Mouse (Mus musculus) adrenal gland (tissue): ENCODE data around the gene Prss22.
"Not testable (repeated sequence)": the region's sequence is repeated elsewhere in the genome, so short reads cannot be mapped to it uniquely, and the experiment has no call there.

Experiments used
- intact Hi-C: fragments of 180-260 bp; cut with DNase I; formaldehyde crosslinking; loops from one replicate; pipeline ENCODE4 v1.15.1; 2025

Gene Prss22

DNA sequence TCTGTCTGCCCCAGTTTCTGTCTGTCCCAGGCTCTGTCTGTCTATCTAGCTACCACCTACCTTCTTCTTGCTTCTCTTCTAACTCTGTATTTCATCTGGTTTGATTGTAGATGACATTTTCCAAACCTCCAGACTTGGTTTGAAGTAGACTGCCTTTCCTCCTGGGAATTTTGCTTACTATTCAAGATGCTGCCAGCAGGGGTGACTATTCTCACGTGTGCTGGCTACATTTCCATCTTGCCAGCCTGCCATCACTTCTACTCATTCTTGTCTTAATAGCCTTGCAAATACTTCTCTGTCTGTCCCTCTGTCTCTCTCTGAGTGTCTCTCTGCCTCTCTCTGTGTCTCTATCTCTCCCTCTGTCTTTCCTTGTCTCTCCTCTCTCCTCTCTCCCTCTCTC, 2.5 kb downstream of the Prss22 start:
- intact Hi-C loops, result loop anchor here (2.0 kb wide), 1 partner anchor 27 kb away; no protein-coding TSS in a partner anchor

- intact Hi-C loops, result loop anchor here (2.0 kb wide), 1 partner anchor 26 kb away; no protein-coding TSS in a partner anchor
These were observed 3.2 kb downstream of the Prss22 start for GRCm38 (mm10) chr17:23994667-23995066.

DNA sequence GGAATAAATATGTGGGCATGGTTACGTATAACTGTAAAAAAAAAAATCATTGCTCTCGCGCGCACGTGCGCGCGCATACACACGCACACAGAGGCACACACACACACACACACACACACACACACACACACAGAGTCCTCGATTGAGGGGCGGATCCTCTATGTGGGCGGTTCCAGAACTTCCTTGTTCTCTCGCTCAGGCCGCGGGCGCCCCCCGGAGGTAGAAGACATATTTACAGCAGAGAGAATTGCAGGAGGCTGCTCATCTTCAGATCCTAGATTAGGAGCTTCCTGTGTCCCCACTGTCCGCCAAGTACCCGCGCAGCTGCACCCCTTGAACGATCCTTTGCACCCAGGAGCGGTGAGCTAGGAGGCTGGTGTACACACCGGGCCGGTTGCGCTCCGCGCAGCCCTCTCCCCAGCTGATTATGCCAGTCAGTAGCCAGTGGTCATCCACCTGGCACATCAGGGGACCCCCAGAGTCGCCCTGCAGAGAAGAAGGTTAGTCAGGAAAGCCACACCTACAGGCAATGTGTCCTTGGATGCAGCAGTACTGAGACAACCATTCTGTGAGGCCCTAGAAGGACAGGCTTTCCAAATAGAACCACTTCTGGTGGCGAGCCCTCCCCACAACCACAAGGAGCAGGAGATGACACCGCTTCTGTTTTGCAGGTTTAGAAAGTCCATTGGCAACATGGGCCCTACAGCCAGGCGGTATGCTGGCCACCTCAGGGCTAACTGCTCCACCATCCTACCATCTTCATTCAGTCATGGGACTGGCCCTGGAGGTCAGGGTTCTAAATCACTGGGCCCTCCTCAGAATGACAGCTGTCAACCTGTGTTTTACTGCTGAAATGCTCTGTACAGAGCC, 4.1 kb downstream of the Prss22 start:
- intact Hi-C loops, result loop anchor here (2.0 kb wide), 1 partner anchor 25 kb away; no protein-coding TSS in a partner anchor

- intact Hi-C loops, result no loop called here
These were observed 4.9 kb downstream of the Prss22 start for GRCm38 (mm10) chr17:23992789-23993553.

DNA sequence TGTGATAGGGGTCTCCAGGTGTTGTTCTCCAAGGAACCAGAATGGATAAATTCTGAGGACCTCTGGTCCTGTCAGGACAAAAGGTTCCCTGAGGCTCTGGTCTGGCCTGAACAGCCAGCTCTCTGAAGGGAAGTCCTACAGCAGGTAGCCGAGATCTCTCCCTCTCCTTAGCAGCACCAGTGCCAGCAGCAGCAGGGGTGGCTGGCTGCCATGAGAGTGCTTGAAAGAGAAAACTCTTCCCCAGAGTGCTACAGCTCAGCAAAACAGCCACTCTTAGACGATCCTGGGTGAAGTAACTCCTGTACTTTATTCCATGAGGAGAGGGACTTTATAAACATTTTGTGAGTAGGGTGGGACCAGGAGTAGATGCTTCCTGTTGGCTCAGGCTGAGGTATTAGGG, 8.1 kb downstream of the Prss22 start:
- intact Hi-C loops, result no loop called here

DNA sequence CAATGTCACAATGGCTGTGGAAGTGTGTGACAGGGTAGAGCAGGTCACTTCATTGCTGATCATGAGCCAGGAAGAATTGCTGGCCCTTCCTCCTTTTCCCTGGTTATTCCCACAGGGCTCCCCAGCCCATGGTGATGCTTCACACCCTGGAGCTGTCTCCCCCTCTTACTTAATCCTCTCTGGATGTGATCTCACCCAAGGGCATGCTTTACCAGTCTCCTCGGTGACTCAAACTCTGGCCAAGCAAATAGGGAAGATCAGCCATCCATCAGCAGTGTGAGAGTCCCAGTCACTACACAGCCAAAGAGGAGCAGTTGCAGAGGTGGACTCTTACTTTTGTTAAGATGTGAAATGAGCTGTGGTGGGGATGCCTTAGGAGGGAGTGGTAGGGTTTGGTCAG, 12.9 kb downstream of the Prss22 start:
- intact Hi-C loops, result no loop called here

DNA sequence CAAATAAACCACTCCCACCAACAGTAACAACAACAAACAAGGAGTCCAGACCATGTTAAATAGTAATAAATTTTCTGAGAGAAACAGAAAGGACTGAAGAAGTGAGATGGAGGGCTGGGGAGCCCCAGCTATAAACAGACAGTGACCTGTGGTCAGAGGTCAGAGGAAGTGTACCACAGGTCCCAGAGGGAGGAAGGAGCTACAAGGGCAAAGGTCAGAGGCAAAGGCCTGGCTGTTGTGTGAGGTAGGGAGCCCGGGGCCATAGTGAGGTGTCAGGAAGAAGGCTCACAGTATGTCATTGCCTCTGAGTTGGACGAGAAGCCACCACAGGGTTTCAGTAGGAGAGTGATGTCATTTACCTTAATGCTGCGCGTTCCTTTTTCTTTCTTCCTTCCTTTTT, 15.0 kb downstream of the Prss22 start:
- intact Hi-C loops, result no loop called here

- intact Hi-C loops, result no loop called here
These were observed 17.5 kb downstream of the Prss22 start, which contains the start of gene Prss30 for GRCm38 (mm10) chr17:23980297-23980909. TSS of gene Prss30 (minus strand) at chr17:23980566.

DNA sequence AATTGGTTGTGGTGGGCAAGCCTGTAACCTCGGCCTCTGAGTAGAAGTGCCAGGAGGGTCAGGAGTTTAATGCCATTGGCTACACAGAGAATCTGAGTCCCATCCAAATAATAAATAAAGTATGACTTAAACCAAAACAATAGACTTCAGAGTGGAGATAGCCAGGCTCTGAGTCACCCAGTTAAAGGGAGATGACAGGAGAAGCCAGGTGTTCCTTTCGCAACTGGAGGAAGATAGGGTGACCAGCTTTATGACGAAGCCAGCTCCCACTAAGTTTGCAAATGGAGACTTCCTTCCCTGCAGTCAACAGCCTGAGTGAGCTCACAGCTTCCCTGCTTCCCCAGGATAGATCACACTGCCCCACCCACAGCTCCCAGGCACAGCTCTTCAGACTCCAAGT, 18.4 kb downstream of the Prss22 start:
- intact Hi-C loops, result no loop called here

DNA sequence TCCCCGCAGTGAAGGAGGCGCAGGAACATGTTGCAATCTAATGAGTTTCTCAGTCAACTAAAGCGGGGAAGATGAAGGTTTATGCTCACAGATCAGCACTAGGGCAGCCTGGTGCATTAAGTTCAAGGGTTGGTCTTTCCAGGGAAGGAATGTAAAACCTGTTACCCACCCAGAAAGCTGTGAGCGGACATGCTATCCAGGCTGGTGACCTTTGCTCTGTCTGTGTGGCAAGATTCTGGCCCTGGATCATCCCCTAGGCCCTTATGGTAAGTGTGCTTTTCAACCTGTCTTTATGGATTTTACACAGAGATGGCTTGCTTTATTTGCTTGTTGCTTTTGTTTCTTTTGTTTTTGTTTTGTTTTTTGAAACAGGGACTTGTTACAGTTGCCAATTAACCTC, 21.2 kb downstream of the Prss22 start:
- intact Hi-C loops, result no loop called here

DNA sequence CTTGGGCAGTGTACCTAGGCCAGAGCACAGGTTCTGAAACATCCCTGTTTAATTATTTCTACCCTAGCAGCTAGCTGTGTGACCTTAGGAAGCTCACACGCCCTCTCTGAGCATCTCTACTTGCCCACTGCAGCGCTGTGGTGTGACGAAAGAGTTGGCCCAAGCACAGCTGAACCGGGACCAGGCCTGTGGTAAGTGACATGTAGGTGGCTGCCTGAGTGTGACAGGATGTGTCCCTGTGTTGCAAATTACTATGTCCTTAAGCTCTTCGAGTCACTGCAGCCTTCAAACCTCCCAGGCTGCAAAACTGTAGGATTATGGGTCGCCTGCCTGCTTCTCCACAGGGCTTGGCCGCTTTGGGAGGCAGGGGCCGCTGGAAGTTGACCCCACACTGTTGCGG, 26.6 kb downstream of the Prss22 start:
- intact Hi-C loops, result no loop called here

GRCm38 (mm10) chr17:23969231-23969630, 28.7 kb downstream of the Prss22 start:
- intact Hi-C loops, result loop anchor here (2.0 to 10.0 kb wide), 2 partner anchors 26 to 194 kb away; partner anchors contain the start of gene Flywch1

- intact Hi-C loops, result loop anchor here (2.0 to 10.0 kb wide), 2 partner anchors 26 to 194 kb away; partner anchors contain the start of gene Flywch1
These were observed 29.1 kb downstream of the Prss22 start for GRCm38 (mm10) chr17:23968780-23969179.

DNA sequence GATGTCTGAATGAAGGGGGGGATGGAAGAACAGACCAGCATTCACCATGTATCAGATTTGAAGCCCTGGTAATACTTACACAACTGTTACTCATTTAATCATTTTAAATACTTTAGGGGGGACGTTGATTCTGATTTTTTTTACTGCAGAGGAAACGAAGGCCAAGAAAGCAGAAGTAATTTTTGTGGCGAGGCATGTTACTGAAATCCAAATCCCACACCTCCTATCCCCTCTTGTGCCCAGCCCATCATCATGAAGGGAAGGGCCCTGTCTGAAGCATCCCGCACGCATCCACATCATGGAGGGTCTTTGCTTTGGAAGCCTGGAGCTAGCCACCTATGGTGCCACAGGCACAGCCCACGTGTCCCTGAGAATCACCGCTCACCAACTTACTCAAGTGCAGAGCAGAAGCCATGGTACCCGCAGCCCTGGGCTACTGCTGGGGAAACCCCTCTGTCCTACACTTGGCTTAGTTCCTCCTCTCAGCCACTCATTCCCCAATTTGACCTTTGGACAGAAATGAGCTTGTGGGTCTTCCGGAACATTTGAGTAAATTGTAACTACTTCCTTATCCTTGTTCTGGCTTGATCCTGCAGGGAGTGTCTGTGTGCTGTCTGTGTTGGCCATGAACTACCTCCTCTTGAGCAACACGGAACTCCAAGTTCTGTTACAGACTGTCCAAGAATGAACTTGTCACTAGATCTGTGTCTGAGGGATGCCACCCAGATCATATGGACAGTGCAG, 31.1 kb downstream of the Prss22 start:
- intact Hi-C loops, result loop anchor here (10.0 kb wide), 1 partner anchor 192 kb away; the partner anchor contains the start of gene Flywch1

GRCm38 (mm10) chr17:23965805-23966425, 32.0 kb downstream of the Prss22 start:
- intact Hi-C loops, result loop anchor here (10.0 kb wide), 1 partner anchor 191 kb away; the partner anchor contains the start of gene Flywch1

GRCm38 (mm10) chr17:23961573-23962122, 36.3 kb downstream of the Prss22 start:
- intact Hi-C loops, result loop anchor here (2.0 to 10.0 kb wide), 3 partner anchors 87 to 187 kb away; partner anchors contain the start of gene Flywch1

DNA sequence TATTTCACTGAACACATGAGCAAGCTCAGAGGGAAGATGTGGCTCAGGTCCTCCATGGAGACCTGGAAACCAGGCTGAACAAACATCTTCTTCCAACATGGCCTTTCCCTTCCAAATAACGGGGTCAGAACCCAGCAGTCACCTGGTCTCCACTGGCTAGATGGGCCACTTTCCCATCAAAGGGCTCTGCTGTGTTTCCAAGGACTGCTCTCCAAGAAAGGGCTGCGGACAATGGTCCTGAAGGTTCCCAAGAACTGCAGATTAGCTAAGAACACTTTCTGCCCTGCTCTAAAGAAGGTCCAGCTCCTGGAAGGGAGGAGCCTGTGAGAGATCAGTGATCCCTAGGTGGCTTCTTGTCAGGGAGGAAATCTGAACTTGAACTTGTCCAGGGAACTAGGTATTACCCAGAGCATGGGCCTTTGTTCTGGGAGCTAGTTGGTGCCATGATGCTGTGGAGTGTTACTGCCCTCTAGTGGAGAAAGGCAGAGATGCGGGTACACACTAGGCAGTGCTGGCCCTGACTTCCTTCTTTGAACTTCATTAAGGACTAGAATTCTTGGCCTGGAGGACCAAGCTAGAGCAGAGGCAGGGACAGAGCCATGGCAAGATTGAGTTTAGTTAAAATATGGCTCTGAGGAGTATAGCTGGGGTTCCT, 37.7 kb downstream of the Prss22 start:
- intact Hi-C loops, result loop anchor here (2.0 to 10.0 kb wide), 3 partner anchors 85 to 185 kb away; partner anchors contain the start of gene Flywch1

DNA sequence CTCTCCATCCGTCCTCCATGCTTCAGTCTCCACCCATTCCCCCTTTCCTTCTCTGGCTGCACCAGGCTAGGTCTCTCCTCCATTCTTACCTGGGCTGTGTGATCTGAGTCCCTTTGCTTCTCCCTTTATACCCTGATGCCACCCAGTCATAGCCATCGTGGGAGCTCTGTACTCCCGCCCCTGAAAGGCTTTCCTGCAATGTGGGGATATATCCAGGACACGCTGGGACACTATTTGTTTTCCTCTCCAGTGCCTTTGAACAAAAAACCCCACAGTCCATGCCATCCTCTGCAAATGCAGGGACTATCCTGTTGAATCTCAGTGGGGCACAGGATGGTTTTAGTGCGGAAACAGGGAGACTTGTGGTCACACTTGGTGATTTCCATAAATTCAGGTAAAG, 42.7 kb downstream of the Prss22 start, which contains the start of gene Sbpl:
TSS of gene Sbpl (minus strand) at position 101 of the 400 bp plus-strand sequence.
- intact Hi-C loops, result no loop called here

- intact Hi-C loops, result not testable (repeated sequence)
These were observed 47.1 kb downstream of the Prss22 start for GRCm38 (mm10) chr17:23950828-23951227.
